Mouse (Mus musculus): ENCODE results near the gene Pinlyp.
A peak's percentile ranks its signal among the peaks of the same experiment; 100 is the strongest.

Gene Pinlyp

GRCm38 (mm10) chr7:24563191-24563836, 17.4 kb upstream of the Pinlyp start:
- DNase-seq (ENCODE audit: low read depth, low spot score): no peak

- DNase-seq (ENCODE audit: low read depth, low spot score): no peak
Observed at GRCm38 (mm10) chr7:24561450-24561849, 15.5 kb upstream of the Pinlyp start.

- DNase-seq (ENCODE audit: low read depth, low spot score): no peak
Observed at GRCm38 (mm10) chr7:24555786-24556185, 9.9 kb upstream of the Pinlyp start.

- DNase-seq (ENCODE audit: low read depth, low spot score): no peak
Observed at GRCm38 (mm10) chr7:24551985-24552759, 6.3 kb upstream of the Pinlyp start.

GRCm38 (mm10) chr7:24547534-24548036, 1.7 kb upstream of the Pinlyp start:
- DNase-seq (ENCODE audit: low read depth, low spot score): no peak

- DNase-seq (ENCODE audit: low read depth, low spot score): peak; percentile 99
Observed at GRCm38 (mm10) chr7:24546634-24547389, 894 bp upstream of the Pinlyp start.

- DNase-seq (ENCODE audit: low read depth, low spot score): peak; percentile 89
Observed at GRCm38 (mm10) chr7:24544506-24544905, 1.4 kb downstream of the Pinlyp start.

GRCm38 (mm10) chr7:24539686-24540085, 6.2 kb downstream of the Pinlyp start:
- no peak for DNase-seq (ENCODE audit: low read depth, low spot score)

GRCm38 (mm10) chr7:24538701-24539100, 7.2 kb downstream of the Pinlyp start:
- peak; percentile 90 for DNase-seq (ENCODE audit: low read depth, low spot score)

- DNase-seq (ENCODE audit: low read depth, low spot score): no peak
Observed at GRCm38 (mm10) chr7:24538154-24538553, 7.8 kb downstream of the Pinlyp start.

- DNase-seq (ENCODE audit: low read depth, low spot score): no peak
Observed at GRCm38 (mm10) chr7:24537591-24537990, 8.3 kb downstream of the Pinlyp start.

GRCm38 (mm10) chr7:24537081-24537480, 8.8 kb downstream of the Pinlyp start:
- no peak for DNase-seq (ENCODE audit: low read depth, low spot score)

GRCm38 (mm10) chr7:24534301-24534700, 11.6 kb downstream of the Pinlyp start:
- peak; percentile 80 for DNase-seq (ENCODE audit: low read depth, low spot score)

- peak; percentile 50 for DNase-seq (ENCODE audit: low read depth, low spot score)
Observed at GRCm38 (mm10) chr7:24533806-24534205, 12.1 kb downstream of the Pinlyp start.

- peak; percentile 61 for DNase-seq (ENCODE audit: low read depth, low spot score)
Observed at GRCm38 (mm10) chr7:24533031-24533571, 12.8 kb downstream of the Pinlyp start.

- DNase-seq (ENCODE audit: low read depth, low spot score): peak; percentile 79
Observed at GRCm38 (mm10) chr7:24531211-24531971, 14.5 kb downstream of the Pinlyp start.

GRCm38 (mm10) chr7:24530062-24530931, 15.6 kb downstream of the Pinlyp start, which contains the start of gene Irgq:
Gene Irgq, plus strand, starts transcription at chr7:24530689.
- DNase-seq (ENCODE audit: low read depth, low spot score): peak; percentile 100

- DNase-seq (ENCODE audit: low read depth, low spot score): no peak
Observed at GRCm38 (mm10) chr7:24529580-24529979, 16.3 kb downstream of the Pinlyp start.

GRCm38 (mm10) chr7:24528861-24529260, 17.1 kb downstream of the Pinlyp start:
- no peak for DNase-seq (ENCODE audit: low read depth, low spot score)
